Mouse (Mus musculus): ENCODE results near the gene Rab3b.

Rab3b gene

DNA sequence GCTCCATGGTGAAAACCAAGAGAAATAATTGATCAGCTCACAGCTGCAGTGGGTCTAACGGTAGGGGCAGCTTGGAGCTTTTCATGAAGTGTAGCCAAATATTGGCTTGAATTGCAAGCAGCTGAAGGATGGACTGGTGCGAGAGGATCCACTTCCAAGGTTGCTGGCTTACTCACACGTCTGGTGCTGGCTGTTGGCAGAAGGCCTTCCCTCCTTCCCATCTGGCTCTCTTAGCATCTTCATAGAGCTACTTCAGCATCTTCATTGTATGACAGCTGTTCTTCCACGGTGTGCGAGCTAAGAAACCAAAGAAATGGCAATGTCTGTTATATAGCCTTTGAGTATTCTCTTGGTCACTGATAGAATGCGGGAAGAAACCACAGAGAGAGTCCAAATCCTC lies 12.0 kb downstream of the Rab3b start:
- no peak for DNase-seq (ENCODE audit: low read depth)

DNA sequence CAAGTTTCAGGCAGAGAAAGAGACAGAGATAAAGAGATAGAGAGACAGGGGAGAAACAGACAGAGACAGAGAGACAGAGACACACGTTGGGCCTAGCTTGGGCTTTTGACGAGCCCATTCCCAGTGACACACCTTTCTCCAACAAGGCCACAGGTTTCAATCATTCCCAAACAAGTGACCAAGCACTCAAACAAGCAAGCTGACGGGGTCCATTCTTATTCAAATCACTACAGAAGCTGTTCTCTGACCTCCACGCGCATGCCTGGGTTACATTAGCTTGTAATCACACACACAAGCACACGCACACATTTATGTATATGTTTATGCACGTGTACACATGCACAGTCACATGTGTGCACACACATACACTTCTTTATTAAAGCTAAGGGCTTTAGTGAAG lies 21.6 kb downstream of the Rab3b start:
- DNase-seq (ENCODE audit: low read depth): no peak

DNA sequence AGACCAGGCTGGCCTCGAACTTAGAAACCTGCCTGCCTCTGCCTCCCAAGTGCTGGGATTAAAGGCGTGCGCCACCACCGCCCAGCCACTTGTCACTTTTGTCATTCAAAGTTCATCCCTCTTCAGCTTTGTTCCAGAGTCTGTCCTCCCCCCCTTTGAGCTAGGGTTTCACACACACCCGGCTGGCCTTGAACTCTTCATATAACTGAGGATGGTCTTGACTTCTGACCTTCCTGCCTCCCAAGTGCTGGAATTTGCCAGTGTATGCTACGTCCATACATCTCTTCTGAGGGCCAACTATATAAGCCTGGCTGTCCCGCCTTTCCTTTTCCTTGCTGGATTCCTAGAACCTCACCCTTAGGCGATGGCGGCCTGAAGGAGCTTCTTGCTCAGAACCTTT lies 24.0 kb downstream of the Rab3b start:
- DNase-seq (ENCODE audit: low read depth): no peak

DNA sequence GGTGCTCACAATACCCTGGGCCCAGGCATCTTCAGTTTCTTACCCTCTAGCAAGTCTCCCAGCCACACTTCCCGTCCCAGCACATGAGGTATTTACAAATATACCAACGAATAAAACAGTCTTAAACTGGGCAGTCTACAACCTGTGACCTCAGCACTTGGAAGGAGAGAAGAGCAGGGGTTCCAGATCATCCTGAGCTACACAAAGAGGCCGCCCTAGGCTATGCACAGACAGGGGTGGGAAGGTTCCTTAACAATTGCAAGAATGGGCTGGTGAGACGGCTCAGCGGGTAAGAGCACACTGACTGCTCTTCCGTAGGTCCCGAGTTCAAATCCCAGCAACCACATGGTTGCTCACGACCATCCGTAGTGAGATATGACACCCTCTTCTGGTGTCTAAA lies 24.5 kb downstream of the Rab3b start:
- no peak for DNase-seq (ENCODE audit: low read depth)

DNA sequence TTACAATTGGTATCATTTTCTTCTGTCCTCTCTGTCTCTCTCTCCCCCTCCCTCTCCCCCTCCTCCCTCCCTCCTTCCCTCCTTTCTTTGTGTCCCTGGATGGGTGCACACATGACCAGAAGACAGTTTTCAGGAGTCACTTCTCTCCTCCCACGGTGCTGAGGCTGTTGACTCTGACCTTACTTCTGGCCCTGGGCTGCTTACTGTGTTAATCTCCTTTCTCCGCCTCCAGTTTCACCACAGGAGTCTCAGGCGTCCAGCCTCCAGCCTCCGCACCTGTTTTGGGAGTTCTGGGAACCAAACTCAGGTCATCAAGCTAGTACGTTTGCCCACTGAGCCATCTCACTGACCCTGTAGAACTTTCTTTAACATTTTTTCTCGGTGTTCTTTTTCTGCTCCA lies 25.2 kb downstream of the Rab3b start:
- DNase-seq (ENCODE audit: low read depth): no peak

DNA sequence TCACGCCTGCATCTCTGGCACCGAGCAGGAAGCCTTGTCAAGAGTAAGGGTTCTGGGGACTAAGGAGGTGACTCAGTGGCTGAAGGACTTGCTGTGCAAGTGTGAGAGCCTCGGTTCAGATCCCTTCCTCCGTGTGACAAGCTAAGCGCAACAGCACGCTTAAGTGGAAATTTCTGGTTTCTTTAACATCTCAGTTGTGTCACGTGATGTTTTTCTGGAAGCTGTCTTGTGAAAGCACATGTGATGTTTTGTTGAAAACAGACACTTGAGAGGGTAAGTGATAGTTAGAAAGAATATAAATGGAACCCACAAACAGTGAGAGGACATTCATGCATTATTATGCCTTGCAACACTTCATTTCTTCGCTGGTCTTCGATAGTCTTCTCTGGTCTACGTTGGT lies 25.9 kb downstream of the Rab3b start:
- no peak for DNase-seq (ENCODE audit: low read depth)

DNA sequence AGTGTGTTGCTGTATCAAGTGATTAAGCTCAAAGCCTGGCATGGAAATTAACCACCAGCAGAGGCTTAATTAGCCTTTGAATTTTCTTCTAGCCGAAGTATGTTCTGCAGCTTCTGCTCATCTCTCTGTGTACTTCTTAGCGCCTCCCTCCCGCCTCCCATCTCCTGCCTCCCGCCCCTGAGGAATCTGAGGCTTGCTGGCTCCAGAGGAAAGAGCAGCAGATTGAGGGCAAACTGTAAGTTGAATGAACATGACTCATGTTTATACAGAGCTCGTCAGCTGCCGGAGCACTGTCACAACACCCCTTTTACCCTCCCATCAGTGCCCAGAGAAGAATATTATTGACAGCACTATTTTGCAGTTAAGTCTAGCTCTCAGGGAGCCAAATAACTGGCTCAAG lies 27.0 kb downstream of the Rab3b start:
- DNase-seq (ENCODE audit: low read depth): no peak

DNA sequence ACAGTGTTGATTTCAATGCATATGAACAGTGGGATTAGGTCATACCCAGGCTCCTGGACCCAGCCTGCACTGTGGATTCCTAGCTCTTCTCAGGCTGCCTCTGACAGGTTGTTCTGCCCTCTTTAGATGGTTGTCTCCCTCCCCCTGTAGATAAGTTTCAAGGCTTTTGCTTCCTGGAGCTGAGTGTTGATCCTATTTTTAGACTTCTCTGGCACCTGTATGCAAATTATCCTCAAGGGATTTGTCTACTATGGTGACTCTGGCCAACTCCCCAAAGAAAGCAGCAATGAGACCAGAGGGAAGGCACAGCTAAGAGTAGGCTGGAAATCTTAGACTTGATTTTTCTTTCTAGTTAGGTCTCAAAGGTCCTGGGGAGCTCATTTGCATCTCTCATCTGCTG lies 28.6 kb downstream of the Rab3b start:
- no peak for DNase-seq (ENCODE audit: low read depth)

DNA sequence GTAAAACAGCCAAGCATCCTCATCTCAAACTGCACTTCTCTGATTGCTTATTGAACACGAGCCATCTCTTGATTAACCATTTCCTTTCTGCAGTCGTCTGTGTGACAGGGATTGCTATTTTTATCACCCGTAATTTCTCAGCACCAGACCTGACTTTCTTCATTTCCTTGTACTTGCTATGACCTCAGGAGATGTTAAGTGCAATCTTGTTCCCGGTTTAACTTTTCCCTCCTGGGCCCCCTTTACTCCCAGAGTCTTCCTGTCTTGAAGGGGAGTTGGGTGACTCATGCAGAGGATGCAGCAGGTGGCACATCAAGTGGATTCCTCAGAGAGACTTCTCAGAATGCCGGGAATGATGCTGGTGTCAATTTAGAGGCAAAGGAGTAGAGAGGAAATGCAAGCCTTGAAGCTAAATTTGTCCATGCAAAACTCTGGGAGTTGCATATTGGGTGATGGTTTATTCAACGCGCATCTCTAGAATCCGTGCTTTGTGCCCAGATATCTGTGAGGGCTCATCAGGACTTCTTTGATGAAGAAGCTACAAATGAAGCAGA lies 31.1 kb downstream of the Rab3b start:
- DNase-seq (ENCODE audit: low read depth): no peak

DNA sequence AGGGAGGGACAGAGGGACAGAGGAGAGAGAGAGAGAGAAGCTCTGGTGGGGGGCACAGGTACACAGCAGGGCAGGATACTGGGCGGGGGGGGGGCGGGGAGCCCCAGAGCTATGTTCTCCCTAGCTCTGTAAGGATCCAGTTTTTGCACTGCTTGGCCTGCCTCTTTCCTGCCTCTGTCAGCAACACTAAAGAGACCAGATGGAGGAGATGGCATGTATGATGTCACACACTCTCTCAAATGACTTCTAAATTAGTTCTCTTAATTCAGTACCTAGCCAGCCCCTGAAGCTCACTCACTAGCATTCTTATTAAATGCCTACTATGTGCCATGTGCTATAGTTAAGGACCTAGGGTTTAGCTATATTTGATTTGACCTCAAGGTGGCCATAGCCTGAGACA lies 33.0 kb downstream of the Rab3b start:
- DNase-seq (ENCODE audit: low read depth): no peak

DNA sequence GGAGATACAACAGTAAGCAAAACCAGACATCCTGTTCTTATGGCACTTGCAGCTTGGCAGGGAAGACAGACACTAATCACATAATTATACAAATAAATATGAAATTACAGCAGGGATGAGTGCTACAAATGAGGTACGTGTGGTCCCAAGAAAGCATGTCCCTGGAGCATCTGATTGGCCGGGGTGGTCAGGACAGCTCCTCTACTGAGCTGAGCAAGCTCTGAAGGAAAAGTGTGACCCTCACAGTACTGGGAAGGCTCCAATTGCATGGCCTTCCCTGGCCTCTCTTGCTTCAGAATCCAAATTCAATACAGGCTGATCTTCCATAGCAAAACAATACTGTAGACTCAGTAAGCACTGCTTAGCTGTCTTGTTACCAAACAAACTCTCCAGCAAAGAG lies 34.3 kb downstream of the Rab3b start:
- no peak for DNase-seq (ENCODE audit: low read depth)

DNA sequence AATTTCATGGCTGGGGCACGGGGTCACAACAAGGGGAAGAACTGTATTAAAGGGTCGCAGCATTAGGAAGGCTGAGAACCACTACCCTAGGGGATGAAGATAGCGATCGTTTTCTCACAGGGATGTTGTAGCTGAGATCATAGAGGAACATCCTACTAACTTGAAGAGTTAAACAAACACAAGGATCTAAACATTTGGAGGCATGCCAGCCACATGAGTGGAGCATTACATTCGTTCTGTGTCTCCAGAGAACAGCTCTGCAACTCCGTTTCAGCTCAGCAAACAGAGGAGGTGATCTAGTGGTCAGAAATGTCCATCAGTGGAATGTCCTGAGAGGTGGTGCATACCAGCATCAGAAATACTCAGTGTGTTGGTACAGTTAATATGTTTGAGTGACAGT lies 35.5 kb downstream of the Rab3b start:
- no peak for DNase-seq (ENCODE audit: low read depth)

DNA sequence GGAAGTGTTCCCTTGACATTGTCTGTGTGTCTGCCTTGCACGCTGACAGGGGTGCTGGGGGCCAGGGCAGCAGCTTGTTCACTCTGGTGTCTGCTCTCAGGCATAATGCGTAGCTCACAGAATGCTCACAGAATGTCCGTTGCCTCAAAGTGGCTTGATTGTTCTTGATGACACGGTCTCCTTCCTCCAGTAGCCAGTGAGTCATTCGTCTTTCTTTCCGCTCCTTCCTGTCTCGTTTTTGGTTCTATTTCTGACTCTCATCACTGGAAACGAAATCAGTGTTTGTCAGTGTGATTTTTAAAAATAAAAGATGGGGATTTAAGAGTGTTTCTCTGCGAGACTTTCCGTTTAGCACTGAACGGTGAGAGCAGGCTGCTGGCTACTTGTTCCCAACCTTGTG lies 36.2 kb downstream of the Rab3b start:
- no peak for DNase-seq (ENCODE audit: low read depth)

DNA sequence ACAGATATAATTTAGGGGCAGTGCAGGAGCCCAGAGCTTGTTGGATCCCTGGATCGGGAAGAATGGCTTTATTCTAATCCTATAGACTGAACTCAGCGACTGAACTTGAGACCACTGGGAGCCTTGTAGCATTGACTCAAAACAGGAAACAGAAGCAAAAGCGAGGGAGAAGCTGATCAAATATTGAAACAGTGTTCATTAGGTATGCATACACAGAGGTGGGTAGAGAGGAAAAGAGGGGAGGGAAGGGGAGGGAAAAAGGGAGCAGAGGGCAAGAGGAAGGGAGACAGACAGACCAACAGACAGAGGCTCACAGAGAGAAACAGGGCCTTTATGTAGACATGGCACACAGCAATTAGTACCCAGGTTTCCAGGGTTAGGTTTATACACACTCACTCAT lies 38.8 kb downstream of the Rab3b start:
- no peak for DNase-seq (ENCODE audit: low read depth)

DNA sequence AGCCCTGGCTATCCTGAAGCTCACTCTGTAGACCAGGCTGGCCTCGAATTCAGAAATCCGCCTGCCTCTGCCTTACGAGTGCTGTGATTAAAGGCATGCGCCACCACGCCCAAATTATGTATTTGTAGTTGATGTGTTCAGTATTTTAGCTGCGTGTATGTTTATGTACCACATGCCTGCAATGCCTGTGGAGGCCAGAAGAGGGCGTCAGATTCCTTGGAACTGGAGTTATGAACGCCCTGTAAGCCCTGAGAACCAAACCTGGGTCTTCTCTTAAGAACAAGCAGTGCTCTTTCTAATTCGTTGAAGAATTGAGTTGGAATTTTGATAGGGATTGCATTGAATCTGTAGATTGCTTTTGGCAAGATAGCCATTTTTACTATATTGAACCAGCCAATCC lies 49.1 kb downstream of the Rab3b start:
- DNase-seq (ENCODE audit: low read depth): peak; percentile 6

DNA sequence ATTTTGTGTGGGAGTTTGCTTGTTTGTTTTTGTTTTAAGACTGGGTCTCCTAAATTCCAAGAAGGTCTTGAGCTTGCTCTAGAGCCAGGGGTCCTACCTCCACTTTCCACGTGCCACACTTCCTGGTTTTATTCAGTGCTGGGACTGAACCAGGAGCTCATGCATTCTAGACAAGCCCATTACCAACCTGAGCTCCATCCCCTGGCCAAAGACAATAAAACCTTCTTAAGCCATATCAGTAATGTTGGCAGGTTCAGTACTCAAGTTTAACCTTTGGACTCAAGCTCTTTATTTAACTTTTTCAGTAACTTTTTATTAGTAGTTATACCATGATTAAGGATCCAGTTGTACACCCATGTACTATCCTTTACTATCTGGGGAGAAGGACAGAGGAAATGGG lies 54.3 kb downstream of the Rab3b start:
- no peak for DNase-seq (ENCODE audit: low read depth)

DNA sequence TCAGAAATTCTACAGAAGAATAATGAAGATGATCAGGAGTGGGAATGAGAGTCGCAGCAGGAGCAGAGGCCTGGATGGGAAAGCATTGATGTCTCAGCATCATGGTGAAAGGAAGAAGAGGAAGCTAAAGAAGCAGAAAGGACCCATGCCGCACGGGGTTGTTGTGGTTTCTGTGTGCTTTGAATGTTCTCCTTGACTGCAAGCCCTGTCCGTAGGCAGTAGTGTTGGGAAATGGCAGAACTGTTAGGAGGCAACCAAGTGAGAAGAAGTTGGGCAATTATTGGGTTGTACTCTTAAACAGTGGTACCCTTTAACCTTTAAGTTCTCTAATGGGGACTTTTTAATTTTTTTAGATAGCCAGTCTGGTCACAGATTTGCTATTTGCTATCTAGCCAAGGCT lies 56.0 kb downstream of the Rab3b start:
- no peak for DNase-seq (ENCODE audit: low read depth)

DNA sequence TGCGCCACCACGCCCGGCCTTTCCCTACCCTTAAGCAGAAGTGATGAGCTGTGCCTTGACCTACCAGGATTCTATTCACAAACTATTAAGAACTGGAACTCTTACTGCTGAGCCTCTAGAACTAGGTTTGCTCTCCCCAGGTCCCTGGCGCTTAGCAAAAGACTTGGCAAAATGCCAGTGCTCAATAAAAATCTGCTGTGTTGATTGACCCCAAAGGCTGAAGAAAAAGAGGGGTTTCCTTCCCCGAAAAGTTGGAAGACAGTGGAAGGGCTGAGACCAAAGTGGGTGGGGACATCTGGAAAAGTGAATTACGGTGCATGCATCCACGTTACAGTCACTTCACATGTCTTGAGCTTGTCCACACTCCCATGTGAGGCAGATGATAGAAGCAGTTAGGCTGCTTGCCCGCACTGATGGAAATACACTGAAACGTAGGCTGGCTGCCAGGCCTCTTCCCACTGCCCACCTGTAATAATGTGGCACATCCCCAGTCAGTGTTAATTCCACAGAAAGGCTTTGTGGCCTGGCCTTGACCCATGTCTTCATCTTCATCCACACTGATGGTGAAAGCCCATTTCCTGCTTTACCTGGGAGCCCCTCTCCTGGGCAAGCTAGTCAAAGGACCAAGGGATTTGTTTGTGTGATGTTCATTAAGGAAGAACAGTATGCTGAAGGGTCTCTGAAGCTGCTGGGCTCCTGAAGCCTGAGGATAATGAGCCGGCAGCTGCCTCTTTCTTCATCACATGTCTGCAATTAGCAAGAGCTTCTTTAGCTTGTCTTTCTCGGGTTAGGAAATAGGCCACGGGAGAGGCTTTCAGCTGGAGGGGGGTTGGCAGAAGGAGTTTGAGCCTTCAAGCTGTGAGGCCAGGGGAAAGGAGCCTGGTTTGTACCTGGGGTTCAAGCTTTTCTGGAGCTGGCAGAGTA lies 59.2 kb downstream of the Rab3b start:
- DNase-seq (ENCODE audit: low read depth): no peak

DNA sequence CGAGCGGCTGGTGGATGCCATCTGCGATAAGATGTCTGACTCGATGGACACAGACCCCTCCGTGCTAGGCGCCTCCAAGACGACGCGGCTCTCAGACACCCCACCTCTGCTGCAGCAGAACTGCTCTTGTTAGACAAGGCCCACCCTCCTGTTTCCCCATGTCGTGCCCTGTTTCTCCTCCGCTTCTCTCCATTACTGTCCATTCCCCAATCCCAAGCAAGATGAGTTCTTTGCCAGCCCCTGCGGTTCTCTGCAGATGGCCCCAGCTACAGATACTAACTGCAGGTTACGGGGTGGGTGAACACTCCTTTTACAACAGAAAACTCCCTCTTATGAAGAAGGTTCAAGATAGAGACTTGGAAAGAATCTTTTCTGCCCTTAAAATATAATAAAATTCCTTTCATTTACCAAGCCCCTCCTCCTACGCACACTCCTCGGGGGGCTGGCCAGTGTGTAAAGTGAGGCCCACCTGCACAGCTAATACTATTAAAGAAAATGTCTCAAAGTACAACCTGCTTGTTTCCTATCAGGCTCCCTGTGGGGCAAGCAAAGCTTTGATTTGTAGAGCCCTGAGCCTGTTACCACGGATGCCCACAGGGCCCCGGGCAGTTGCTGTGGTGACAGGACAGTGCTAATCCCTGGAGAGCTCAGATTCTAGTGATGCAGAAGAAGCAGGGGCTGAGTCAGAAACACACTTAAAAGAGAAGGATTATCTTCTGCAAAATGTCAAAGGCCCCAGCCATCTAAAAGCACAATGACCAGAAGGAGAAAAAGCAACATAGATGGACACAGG lies 62.0 kb downstream of the Rab3b start:
- DNase-seq (ENCODE audit: low read depth): no peak

DNA sequence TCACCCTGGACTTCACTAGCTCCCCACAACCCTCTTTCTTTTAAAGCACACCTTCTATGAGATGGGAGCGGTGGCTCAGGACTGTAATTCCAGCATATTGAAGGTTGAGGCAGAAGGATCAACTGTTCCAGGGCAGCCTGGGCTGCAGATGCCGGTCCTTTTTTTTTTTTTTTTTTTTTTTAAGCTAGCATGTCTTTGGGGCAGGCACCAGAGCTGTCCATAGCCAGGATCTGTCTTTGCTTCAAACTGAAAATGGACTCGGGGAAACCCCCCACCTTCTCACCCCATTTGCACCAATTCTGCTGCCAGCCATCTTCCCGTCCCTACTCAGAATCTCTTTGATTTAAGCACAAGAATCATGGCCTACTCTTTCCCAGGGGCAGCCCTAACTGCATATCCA lies 63.3 kb downstream of the Rab3b start:
- DNase-seq (ENCODE audit: low read depth): no peak

DNA sequence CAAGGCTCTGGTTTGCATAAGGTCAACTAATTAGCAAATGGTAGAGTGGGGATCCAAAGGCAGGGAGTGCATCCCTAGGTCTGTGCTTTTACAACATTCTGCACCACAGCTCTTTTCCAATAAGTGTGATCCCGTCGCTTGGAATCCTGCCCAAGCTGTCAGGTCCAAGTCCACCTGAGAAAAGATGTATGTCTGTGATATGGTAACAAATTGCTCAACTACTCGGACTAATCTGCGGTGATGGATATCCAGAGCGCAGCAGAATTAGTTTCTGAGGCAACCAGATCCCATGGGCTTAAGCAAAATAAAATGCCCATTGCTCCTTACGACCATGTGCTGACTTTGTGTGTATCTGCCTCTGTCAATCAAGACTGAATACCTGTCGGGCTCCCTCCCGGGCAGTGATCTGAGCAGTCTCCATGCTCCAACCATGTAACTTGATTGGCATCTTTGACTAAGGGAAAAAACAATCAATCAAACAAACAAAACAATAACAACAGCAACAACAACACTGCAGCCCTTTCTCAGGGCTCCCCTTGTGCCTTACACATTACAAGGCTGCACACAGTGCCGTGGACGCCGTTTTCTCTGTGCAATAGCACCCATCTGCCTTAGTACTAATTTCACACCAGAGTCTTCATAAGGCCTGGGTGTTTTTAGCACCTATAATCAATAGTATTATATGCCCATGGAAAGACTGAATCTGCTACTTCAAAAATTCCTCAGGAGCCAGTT lies 64.3 kb downstream of the Rab3b start:
- DNase-seq (ENCODE audit: low read depth): no peak

DNA sequence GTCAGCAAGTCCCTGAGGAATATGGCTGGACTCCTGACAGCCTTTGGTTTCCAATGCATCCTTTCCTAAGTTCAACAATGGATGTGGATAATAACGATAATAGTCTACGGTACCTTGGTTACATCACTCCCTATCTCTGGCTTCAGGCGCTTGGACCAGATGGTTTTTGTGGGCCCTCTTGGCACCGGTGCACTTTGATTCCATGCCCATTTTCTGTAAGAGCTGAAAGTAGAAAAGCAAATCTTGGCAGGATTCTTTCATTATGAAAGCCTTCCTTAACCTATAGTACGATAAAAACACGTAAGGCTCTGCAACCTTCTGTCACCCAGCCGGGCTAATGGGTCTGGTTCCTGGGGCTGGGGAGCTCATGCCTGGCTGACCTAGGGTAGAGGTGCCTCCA lies 70.3 kb downstream of the Rab3b start:
- no peak for DNase-seq (ENCODE audit: low read depth)

DNA sequence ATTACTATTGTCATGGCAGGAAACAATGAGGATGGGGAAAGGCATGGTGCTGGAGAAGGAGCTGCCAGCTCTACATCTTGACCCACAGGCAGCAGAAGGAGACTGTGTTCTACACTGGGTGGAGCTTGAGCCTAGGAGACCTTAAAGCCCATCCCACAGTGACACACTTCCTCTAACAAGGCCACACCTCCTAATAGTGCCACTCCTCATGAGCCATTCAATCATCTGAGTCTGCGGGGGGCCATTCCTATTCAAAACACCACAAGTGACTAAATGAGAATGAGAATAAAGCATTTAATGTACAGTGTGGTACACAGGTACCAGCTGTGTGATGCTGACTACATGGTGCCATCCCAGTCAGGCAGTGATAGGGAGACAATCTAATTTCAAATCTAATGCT lies 71.3 kb downstream of the Rab3b start:
- no peak for DNase-seq (ENCODE audit: low read depth)

All from c-Kit-positive CD71-positive TER-119-negative erythroid progenitor cells, embryonic 14.5 days (primary cell).